Mouse (Mus musculus): ENCODE data around the gene Ppm1f.

The Ppm1f gene

GRCm38 (mm10) chr16:16911641-16912597 lies 15.7 kb downstream of the Ppm1f start:
- peak; percentile 67 for DNase-seq (ENCODE audit: low read depth, low spot score)

GRCm38 (mm10) chr16:16913440-16913839 lies 17.2 kb downstream of the Ppm1f start:
- DNase-seq (ENCODE audit: low read depth, low spot score), result peak; percentile 69

GRCm38 (mm10) chr16:16918441-16919117 lies 22.3 kb downstream of the Ppm1f start:
- DNase-seq (ENCODE audit: low read depth, low spot score), result peak; percentile 86

GRCm38 (mm10) chr16:16921021-16921435 lies 24.8 kb downstream of the Ppm1f start:
- DNase-seq (ENCODE audit: low read depth, low spot score), result no peak

- no peak for DNase-seq (ENCODE audit: low read depth, low spot score)
Observed at GRCm38 (mm10) chr16:16924481-16924880, 28.2 kb downstream of the Ppm1f start.

GRCm38 (mm10) chr16:16926536-16926935 lies 30.3 kb downstream of the Ppm1f start:
- peak; percentile 72 for DNase-seq (ENCODE audit: low read depth, low spot score)

GRCm38 (mm10) chr16:16928908-16929307 lies 32.6 kb downstream of the Ppm1f start:
- peak; percentile 84 for DNase-seq (ENCODE audit: low read depth, low spot score)

- no peak for DNase-seq (ENCODE audit: low read depth, low spot score)
Observed at GRCm38 (mm10) chr16:16930326-16930725, 34.1 kb downstream of the Ppm1f start.

GRCm38 (mm10) chr16:16930810-16931296 lies 34.6 kb downstream of the Ppm1f start:
- peak; percentile 98 for DNase-seq (ENCODE audit: low read depth, low spot score)

- no peak for DNase-seq (ENCODE audit: low read depth, low spot score)
Observed at GRCm38 (mm10) chr16:16939543-16939942, 43.3 kb downstream of the Ppm1f start.

GRCm38 (mm10) chr16:16941078-16941477 lies 44.8 kb downstream of the Ppm1f start:
- no peak for DNase-seq (ENCODE audit: low read depth, low spot score)

- DNase-seq (ENCODE audit: low read depth, low spot score), result no peak
Observed at GRCm38 (mm10) chr16:16958575-16958974, 62.3 kb downstream of the Ppm1f start.

- DNase-seq (ENCODE audit: low read depth, low spot score), result no peak
Observed at GRCm38 (mm10) chr16:16959907-16960306, 63.6 kb downstream of the Ppm1f start.

GRCm38 (mm10) chr16:16965149-16965548 lies 68.9 kb downstream of the Ppm1f start:
- DNase-seq (ENCODE audit: low read depth, low spot score), result no peak

- DNase-seq (ENCODE audit: low read depth, low spot score), result no peak
Observed at GRCm38 (mm10) chr16:16966290-16966689, 70.0 kb downstream of the Ppm1f start.
